Mouse (Mus musculus) adipocyte (in vitro differentiated cells): ENCODE measurements around the gene Gpr142.
A peak's percentile ranks its signal among the peaks of the same experiment; 100 is the strongest.

Experiments used
- DNase-seq: peaks from one replicate; pipeline ENCODE4 v3.0.0-alpha.2; 2016; ENCODE audit warnings: low spot score

The Gpr142 gene

DNA sequence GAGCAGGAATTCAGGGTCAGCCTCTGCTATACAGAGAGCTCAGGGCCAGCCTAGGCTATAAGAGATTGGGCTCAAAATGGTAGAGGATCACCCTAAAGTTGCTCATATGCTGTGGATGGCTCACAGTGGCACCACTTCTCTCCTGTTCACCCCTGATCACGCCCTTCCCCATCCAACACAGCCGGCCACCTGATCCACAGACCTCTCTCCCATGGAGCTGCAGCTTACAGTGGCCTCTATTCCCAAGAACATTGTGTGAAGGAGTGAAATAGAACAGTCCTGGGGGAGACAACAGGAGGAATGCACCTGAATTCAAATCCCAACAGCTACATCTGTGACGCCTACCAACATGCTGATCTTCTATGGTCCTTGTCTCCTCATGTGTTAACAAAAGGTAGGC lies at the start of gene Gpr142:
Gene Gpr142, plus strand, starts transcription at position 301 of the 400 bp plus-strand sequence.
- DNase-seq, result no peak

DNA sequence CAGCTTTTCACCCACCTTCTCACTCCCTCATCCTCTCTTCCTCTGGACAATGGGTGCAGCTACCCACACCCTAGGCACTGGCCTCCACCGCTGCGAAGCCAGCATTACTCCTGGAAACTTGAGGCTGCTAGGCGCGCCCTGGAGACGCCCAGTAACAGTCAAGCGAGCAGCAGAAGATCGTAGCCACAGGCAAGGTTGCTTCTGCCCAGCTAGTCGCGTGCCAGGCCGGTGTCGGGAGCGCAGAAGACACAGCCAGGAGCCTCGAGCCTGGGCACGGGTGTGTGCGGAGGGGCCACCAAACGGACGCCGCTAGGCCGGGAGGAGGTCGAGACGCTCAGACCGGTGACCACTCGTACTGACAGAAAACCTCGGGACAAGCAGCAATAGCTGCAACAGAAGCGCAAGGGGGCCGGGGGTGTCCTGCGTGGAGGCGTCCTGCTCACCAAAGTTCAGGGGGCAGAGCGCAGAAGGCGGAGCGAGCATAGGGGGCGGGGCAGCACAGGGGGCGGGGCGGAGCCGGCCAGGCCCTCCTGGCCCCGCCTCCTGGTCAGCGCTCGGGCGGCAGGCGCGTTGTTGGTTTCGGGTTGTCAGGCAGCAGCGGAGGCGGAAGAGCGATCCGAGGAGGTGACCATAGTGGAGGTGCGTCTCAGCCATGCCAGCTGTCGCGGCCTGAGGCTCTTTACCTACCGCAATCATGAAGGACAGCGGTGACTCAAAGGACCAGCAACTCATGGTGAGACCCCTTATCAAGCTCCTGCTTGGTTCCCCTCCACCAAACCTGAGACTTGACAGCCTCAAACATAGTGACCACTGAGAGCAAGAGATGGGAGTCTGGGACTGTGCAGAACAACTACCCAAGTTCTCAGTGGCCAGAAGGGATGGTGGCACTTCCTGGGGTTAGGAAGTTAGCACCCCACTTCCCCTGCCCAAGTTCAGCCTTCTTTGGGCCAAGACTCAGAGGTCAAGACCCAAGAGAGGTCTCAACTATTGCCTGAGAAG lies 33.6 kb upstream of the Gpr142 start, which contains the start of gene Kif19a:
Gene Kif19a, plus strand, starts transcription at position 569 of the 999 bp plus-strand sequence.
- DNase-seq, result no peak

DNA sequence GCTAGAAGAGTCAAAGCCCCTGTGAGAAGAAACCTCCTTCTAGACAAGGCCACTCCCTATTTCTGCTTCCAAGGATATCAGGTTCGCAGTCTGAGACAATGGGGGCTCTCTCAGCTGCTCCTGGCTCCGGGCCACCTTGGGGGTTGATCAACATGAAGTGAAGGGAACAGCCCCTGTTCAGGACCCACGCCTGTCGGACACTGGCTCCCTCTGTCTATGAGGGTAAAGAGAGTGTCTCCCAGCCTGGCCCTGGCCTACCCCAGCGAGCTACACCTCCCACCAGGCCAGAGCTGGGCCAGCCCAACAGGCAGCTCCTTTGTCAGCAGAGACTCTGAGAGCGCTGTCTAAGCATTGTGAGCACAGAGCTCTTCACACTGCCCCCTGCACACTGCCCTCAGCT lies 28.8 kb upstream of the Gpr142 start:
- no peak for DNase-seq

DNA sequence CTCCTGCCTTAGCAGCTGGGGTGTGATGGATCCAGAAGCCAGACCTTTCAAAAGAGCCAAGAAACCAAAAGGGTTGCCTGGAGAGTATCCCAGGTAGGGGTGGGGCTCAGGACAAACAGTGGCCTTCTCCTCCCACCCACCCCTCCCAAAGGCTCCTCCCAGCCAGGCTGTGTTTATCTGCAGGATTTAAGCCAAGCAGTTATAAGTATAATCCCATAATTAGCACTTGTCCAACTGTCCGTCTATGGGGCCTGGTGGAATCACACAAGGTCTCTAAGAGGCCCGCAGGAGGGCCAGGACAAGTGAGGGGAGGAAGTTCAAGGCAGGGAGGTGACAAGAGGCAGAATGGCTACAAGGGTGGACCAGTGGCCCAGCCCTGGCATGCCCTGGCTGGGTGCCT lies 26.8 kb upstream of the Gpr142 start:
- DNase-seq, result no peak

DNA sequence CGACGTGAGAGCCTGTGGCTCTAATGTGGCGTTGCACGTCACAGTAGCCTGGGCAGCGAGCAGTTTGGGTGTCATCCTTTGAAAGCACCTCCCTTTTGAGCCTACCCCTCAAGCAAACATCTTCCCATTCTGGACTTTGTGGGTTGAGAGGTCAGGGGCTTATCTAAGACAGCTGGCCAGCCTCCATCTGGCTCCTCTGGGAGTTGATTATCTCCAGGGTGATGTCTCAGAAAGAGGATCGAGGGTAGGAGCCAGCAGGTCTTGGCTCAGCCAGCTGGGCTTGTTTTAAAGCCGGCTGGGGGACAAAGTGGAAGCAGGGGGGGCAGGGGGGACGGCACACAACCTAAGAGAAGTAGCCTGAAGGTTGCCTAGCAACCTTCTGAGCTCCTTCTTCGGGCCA lies 18.6 kb upstream of the Gpr142 start:
- DNase-seq, result no peak

DNA sequence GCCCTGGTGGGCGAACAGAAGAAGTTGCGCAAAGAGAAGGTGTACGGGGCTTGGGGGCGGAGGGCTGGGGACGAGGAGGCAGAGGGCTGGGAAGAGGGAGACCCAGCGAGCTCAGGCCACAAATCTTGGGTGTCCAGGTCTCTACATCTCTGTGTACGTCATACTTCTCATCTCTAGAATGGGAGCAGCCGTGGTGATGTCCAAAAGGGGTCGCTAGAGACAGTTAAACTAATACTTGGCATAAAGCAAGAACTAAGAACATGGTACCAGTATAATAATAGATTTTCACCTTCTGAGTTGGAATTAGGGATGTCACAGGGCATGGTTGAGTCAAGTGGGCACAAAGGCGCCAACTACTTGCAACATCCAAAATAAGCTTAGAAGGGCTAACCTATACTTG lies 12.8 kb upstream of the Gpr142 start:
- DNase-seq, result no peak

DNA sequence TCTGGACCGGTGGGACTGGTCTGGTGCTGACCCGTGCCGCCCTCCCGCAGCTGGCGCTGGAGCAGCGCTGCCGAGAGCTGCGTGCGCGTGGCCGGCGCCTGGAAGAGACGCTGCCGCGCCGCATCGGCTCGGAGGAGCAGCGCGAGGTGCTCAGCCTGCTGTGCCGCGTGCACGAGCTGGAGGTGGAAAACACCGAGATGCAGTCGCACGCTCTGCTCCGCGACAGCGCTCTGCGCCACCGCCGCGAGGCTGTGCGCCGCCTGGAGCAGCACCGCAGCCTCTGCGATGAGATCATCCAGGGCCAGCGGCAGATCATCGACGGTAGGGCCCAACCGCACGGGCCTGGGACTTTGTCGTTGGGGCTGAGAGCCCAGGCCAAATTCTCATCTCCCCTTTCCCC lies 12.4 kb upstream of the Gpr142 start:
- no peak for DNase-seq

DNA sequence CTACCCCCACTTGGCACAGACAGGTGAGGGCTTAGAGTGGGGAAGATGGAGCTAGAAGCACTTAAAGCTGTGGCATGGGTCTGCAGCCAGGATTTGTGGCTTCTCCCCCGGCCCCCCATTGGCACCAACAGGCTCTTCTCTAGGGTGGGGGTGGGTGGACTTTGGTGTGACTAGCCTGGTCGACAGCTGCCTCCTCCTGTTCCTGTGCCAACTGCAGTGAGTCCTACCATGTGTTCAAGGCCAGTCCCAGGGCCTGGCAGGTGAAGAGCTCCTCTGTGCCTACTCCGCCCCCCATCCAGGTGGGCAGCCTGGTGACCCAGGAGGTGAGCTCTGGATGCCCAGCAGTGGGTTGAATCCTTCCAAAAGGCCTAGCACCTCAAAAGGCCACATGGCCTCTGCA lies 11.1 kb upstream of the Gpr142 start:
- DNase-seq, result no peak

DNA sequence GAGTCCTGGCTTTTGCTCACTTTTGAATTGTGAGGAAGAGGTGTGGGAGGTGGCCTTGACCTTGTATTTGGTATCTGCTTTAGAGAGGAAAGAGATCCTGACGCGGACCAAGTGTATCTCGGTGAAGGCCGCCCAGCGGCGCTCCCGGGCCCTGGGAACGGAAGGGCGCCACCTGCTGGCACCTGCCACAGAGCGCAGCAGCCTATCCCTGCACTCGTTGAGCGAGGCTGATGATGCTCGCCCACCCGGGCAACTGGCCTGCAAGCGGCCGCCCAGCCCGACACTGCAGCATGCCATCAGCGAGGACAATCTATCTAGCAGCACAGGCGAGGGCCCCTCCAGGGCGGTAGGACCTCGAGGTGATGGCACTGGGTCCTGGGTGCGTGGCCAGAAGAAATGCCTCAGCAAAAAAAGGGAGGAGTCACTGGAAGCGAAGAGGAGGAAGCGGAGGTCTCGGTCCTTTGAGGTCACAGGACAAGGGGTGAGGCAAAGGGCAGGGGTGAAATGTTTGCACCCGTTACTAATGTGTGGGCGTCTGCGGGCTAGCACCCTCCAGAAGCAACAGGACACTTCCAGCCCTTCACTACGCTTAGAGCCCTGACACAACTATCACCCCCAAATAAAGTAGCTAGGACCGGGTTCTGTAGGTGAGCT lies 9.5 kb upstream of the Gpr142 start:
- DNase-seq, result peak; percentile 58

DNA sequence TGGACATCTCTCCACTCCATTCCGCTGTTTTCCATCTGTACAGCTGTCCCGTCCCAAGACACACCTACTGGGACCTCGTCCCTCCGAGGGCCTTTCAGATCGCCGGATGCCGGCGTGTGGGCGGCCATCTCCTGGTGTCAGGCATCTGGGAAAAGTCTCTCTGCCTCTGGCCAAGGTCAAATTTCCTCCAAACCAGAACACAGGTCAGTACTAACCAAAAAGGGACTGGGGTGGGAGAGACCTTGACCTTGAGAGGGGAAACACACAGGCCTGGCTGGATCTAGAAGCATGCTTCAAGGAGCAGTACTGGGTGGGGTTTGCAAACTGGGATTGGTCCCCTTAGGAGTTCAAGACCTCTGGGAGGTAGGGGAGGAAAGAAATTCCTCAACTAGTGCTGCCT lies 9.0 kb upstream of the Gpr142 start:
- no peak for DNase-seq

DNA sequence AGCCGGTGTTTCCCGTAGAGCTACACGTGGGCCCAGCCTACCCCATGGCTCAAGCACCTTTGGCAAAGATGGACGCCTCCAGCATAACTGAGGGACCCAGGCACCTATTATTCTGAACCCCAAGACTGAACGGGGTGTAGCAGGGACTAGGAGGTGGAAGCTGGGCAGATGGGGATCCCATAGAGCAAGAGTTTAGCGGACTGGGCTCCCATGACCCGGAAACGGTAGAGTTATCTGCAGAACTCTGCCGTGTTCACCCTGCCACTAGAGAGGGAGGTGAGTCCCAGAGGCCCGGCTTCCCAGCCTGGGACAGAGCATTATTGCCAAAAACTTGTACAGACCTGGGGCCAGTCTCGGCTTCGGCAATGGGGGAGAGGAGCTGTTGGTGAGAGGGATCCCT lies 8.6 kb upstream of the Gpr142 start:
- DNase-seq, result no peak

DNA sequence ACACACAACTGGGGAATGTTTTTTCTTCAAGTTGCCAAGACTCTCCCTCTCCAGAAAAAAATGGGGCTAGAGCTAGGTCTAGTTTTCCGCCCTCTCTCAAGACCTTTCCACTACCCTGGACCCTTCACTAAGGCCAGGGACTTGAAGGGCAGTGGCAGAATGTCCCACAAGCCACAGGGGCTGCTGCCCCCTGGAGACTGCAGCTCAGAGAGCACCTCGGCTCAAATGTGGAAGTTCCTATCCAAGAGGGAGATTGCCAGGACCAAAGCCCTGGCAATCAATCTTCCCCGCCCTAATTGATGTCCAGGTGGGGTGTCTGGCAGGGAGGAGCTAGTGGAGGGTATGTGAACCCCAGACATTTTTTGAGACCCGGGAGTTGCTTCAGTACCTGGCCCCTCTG lies 7.9 kb upstream of the Gpr142 start:
- no peak for DNase-seq

DNA sequence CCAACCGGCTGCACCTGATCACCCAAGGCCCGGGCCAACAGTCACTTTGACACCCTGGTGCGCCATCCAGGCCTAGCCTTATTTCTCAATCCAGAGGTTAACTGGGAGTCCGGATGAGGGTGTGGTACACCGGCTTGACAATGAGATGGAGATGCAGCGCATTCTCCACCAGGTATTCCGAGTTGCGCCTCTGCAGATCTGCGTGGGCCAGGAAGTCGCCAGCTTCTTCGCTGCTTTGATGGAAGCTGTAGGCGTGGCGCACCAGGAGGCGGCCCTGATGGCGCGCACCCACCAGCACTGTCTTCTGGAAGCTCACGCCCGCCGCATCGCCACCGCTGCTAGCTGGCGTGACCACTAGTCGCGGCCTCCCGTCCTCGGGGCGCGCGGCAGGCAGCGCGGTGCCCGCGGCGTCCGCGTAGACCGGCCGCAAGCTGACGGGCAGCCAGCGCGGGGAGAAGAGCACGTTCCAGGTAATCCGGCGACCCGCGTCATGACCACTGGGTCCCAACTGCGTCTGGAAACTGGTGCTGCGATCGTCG lies 7.3 kb upstream of the Gpr142 start:
- DNase-seq, result no peak

DNA sequence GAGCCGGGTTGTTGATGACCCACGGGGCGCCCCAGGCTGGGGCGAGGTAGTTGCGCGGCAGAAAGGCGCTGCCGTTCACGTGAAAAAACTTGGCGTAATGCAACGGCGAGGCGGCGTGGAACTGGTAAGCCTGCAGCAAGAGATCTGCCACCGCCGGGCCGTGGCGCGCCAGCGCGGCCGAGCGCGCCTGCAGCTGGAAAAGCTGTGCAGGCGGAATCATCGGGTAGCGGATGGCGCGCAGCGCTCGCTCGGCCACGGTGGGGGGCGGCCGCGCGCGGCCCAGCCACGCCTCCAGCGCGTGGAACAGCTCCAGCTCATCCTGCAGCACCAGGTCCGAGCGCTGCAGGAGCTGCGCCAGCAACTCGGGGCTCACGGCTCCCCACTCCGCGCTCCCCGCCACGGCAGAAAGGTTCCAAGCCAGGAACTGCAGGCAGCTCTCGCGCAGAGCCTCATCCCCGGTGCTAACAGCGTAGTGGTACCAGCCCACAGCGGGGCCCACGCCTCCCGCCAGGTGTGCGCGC lies 6.8 kb upstream of the Gpr142 start:
- DNase-seq, result no peak

DNA sequence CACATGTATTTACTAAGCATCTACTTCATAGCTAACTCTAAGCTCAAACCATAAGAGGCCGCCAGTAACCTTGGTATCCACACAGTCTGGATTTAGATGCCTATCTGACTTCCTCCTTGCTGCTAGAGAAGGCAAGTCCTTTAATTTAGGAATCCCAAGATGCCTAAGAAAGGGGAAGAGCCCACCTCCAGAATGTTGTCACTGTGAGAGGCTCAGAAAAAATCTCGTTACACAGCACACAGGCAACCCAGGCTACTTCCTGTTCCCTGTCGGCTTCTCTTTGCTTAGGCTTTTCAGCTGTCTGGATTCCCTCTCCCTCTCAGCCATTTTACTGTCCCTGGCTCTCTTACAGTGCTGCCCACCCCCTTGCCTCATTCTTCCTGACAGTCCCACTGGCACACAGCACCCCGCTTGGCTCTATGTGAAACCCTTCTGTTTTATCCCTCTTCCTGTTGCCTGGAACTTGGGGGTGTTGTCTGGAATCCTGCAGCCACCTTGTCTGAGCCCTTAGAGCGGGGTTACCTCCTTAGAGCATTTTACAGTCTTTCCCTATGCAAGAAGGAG lies 5.7 kb upstream of the Gpr142 start:
- DNase-seq, result no peak

DNA sequence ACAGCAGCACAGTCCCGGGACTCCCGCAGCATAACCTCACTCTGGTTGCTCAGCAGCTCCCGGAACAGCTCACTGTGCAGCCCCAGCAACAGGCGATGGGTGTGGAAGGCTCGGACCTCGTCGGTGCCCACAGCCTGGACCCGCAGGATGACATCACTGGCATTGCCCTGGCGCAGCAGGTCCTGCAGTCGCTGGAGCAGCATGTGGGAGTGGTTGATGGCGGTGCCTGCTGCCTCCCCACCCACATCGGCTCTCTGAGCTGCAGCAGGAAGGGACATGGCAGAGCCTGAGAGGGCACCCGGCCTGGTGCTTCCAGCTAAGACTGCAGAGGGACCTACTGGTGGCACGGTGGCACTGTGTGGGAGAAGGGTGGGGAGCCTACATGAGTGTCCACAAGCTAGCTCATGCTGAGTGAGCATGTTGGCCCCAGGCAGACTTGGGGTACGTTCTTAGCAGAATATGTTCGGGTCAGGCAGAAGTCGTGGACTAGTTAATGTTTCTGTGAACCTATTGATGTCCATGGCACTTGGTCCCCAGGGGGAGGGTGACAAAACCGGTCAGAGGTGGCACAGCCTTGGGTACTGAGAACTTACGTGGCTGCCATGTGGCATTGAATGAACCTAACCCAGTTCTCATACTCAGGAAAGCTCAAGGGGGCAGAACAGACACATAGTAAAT lies 4.7 kb upstream of the Gpr142 start:
- no peak for DNase-seq

DNA sequence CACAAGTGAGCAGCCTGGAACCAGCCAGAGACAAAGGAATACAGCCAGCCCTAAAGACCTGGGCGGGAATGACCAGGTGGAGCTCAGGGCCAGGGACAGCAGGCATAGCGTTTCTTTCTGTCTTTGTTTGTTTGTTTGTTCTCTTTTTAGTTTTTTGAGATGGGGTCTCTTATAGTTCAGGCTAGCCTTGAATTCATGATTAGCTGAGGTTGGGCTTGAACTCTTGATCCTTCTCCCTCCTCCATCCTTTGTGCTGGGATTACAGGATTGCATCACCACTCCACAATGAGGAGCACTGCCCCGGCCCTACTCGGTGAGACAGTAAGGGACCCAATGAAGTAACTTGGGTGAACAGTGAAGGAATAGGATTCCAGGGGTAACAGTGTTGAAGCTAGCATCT lies 4.0 kb upstream of the Gpr142 start:
- DNase-seq, result no peak

DNA sequence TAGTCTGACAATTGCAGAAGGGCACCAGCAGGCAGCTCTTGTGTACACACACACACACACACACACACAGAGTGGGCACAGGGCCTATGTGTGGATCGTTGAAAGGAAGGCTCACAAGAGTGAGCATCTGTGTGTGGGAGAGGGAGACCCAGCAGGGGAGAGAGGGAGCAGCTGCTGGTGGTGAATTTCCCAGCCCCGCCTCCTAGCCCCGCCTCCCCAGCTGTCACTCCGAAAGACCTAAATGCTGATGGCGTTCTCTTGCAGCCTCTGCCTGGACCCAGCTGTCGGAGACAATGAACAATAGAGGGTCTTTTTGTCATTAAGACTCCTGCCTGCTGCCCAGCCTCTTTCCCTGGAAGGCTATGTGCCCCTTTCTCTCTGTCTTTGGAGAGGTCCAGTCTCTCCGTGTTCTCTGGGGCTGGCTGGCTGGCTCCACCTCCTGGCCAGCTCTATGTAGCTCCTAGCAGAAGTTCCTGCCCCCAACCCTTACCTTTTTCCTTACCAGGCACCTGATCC lies 3.4 kb upstream of the Gpr142 start:
- no peak for DNase-seq

DNA sequence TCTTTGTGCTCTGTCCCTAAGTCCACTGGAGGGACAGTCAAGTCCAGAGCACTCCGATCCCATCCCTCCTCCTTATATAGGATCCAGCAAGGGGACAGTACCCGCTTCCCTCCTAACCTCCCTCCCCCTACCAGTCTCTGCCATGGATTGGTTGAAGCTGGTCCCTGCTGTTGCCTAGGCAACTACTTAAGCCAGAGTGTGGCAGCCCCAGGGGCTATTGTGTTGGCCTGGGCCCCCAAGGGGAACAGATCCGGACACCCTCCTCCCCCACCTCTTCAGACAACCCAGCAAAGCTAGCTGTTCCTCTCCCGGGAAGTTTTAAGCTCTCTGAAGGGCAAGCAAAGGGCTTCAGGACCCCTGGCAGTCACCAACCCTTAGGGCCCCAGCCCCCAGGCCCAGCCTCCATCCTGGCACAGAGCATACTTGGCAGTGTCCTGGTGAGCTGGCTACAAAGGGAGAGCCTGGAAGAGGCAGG lies 2.8 kb upstream of the Gpr142 start, which contains the start of gene Btbd17:
Gene Btbd17, minus strand, starts transcription at position 98 of the 475 bp plus-strand sequence.
- no peak for DNase-seq

DNA sequence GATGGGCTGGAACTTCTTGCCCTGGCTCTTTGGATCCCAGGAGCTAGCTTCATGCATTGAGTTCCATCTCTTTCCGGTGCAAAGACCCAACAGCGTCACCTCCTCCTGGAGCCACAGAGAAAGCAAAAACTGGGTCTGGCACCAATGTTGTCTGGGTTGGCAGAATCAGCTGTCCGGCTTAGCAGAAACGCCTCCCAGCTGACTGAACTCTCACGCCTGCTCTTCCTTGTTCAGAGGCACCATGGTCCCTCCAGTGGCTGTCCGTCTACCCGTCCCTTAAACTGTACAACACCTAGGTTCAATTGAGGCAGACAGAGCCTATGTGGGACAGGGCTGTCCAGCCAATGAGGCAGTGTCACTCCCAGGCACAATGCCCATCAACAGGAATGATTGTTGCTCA lies 1.5 kb upstream of the Gpr142 start:
- no peak for DNase-seq

DNA sequence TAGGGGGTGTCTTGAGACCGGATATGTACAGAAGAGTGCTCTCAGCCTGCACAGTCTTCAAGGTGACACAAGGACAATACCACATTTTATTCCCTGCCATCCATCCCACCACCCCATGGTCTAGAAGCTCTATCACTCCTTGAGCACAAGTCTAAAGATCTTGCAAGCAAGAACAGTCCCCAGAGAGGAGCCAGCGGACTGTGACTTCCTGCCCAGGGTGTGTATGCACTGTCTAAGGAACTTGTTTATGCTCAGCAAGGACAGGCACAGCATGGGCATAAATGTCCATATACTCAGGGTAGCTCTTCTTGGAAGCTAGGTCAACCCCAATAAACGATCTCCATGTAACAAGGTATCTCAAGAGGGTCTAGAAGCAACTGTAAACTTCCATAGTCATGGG lies 743 bp upstream of the Gpr142 start:
- no peak for DNase-seq
